Mouse (Mus musculus) lung, postnatal 36 days (tissue): Measurements from ENCODE around the gene Ltc4s.

Experiments
- DNase-seq: peaks from one replicate; pipeline ENCODE4 v3.0.0; 2022; ENCODE audit warnings: mixed read lengths

Gene Ltc4s

DNA sequence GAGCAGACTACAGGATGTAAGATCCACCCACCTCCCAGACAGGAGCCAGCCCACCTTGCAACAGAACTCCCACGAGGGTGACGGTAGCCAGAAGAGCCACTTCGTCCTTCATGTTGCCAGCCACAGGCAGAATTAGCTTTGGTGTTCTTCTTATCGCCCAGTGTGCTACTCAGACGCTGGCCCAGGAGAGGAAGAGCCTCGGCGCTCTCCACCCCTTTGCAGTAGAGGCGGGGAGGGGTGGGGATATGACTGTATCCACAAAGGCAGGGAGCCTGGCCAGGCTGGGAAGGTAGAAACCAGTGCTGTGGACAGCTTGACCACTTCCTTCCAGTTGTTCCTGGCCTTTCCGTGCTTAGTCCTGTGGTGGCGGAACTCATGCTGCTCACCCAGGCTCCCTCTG, at the start of gene Ltc4s:
Ltc4s (minus strand) TSS at position 293 of the 400 bp plus-strand sequence.
- DNase-seq, result peak; percentile 68

GRCm38 (mm10) chr11:50286428-50286827, 48.0 kb upstream of the Ltc4s start:
- no peak for DNase-seq

GRCm38 (mm10) chr11:50285696-50286095, 47.3 kb upstream of the Ltc4s start:
- DNase-seq, result no peak

DNA sequence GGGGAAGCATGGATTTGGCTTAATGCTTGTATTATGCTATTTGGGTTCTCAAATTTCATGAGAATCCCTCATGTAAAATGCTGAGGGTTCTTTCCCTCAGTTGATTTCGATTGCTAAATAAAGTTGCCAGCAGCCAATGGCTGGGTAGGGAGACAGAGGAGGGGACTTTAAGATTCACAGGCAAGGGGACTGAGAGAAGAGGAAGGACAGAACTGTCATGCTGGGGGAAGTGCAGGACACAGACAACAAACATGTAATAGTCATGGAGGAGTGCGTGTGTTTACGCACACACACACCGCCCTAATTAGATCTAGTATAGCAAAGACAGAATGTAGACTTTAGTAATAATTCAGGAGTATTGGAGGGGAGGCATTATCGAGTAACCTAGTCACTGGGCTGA, 46.8 kb upstream of the Ltc4s start:
- DNase-seq, result no peak

- no peak for DNase-seq
Measured at GRCm38 (mm10) chr11:50280053-50280452, 41.6 kb upstream of the Ltc4s start.

GRCm38 (mm10) chr11:50279005-50279404, 40.6 kb upstream of the Ltc4s start:
- DNase-seq, result peak; percentile 22

GRCm38 (mm10) chr11:50277706-50278105, 39.3 kb upstream of the Ltc4s start:
- no peak for DNase-seq

GRCm38 (mm10) chr11:50277025-50277424, 38.6 kb upstream of the Ltc4s start:
- DNase-seq, result no peak

DNA sequence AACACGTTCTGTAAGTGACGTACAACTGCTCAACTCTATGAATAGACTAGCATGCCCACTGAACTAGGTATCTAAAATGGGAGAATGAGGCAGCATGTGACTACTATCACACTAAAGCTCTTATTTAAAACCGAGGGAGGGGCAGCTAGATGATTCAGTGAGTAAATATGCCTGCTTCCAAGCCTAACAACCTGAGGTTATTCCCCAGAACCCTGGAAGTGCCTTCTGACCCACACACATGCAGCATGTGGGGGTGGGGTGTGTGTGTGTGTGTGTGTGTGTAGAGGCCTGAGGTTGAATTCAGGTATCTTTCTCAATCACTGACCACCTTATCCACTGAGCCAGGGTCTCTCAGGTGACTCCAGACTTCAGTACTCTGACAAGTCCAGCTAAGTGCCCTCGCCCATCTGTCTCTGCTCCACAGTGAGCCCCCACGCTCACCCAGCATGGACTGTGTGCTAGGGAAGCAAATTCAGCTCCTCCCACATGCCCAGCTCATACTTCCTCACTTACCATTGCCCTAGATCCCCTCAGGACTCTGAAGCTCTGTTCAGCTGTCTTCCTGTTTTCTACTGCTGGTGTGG, 37.2 kb upstream of the Ltc4s start:
- peak; percentile 49 for DNase-seq

- DNase-seq, result no peak
Measured at GRCm38 (mm10) chr11:50275077-50275476, 36.7 kb upstream of the Ltc4s start.

DNA sequence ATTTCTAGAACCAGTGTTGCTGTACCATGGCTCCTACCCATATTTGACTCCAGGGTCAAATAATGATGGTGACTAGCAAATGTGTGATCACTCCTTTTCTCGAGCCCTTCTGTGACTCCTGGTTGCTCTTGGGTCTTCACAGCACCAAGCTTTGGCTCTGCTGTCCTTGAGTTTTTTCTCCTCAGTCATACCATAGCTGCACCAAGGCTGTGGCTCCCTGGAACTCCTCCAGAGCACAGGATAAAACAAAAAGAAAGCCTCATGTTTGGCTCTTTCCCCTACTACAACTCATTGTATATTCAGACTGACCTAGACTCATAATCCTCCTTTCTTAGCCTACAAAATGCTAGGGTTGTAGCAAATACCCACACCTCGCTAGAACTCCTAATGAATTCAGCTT, 34.4 kb upstream of the Ltc4s start:
- DNase-seq, result no peak

DNA sequence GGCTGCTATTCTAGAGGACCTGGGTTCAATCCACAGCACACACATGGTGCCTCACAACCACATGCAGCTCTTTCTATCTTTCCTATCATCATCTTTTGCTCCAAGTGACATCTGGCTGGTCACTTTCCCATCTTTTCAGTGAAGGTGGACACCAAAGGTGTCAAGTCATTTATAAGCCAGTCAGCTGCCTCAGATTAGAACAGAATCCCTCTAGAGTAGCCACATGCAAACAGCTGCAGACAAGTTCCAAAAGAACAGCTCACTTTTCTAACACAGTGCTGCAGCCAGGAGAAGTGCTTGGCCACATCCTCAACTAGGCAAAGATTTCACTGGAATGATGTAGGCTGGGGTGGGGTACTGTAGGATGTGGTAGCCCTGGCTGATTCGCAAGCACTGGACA, 31.5 kb upstream of the Ltc4s start:
- no peak for DNase-seq

DNA sequence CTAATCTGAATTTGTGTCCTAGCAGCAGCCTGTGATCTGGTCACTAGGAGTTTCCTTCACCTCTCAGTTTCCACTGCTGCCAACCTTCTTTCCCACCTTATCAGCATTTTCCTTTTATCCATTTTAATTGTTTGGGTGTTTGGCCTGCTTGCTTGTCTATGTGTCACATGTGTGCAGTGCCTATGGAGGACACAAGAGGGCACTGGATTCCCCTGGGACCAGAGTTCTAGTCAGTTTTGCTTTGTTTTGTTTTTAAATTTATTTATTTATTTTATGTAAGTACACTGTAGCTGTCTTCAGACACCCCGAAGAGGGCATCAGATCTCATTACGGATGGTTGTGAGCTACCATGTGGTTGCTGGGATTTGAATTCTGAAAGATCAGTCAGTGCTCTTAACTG, 30.7 kb upstream of the Ltc4s start:
- peak; percentile 58 for DNase-seq

- no peak for DNase-seq
Measured at GRCm38 (mm10) chr11:50266997-50267396, 28.6 kb upstream of the Ltc4s start.

GRCm38 (mm10) chr11:50265931-50266330, 27.5 kb upstream of the Ltc4s start:
- peak; percentile 33 for DNase-seq

GRCm38 (mm10) chr11:50263198-50263597, 24.8 kb upstream of the Ltc4s start:
- peak; percentile 33 for DNase-seq

GRCm38 (mm10) chr11:50262020-50262419, 23.6 kb upstream of the Ltc4s start:
- peak; percentile 61 for DNase-seq

GRCm38 (mm10) chr11:50258310-50258709, 19.9 kb upstream of the Ltc4s start:
- no peak for DNase-seq

GRCm38 (mm10) chr11:50256615-50257014, 18.2 kb upstream of the Ltc4s start:
- DNase-seq, result no peak

GRCm38 (mm10) chr11:50254010-50254580, 15.7 kb upstream of the Ltc4s start:
- DNase-seq, result no peak

DNA sequence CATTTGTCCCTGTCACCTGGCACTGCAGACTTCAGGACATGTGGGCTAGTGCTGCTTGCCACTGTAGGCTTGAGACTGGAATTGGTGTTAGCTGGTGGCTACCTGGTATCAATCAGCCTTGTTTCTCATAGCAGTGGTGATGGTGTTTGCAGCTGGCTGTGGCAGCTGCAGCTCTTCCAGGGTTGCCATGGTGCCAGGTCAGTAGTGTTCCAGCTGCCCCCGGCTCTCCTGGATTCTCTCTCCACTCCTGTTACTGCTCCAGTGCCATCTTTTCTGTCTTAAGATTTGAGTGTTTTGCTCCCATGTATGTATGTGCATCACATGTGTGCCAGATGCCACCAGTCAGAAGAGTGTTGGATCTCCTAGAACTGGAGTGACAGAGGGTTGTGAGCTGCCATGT, 15.0 kb upstream of the Ltc4s start:
- DNase-seq, result no peak

- no peak for DNase-seq
Measured at GRCm38 (mm10) chr11:50252684-50253265, 14.4 kb upstream of the Ltc4s start.

- DNase-seq, result no peak
Measured at GRCm38 (mm10) chr11:50252166-50252565, 13.8 kb upstream of the Ltc4s start.

- no peak for DNase-seq
Measured at GRCm38 (mm10) chr11:50248473-50249171, 10.2 kb upstream of the Ltc4s start.
